Mouse (Mus musculus): ENCODE measurements around the gene Rps18.

DNA sequence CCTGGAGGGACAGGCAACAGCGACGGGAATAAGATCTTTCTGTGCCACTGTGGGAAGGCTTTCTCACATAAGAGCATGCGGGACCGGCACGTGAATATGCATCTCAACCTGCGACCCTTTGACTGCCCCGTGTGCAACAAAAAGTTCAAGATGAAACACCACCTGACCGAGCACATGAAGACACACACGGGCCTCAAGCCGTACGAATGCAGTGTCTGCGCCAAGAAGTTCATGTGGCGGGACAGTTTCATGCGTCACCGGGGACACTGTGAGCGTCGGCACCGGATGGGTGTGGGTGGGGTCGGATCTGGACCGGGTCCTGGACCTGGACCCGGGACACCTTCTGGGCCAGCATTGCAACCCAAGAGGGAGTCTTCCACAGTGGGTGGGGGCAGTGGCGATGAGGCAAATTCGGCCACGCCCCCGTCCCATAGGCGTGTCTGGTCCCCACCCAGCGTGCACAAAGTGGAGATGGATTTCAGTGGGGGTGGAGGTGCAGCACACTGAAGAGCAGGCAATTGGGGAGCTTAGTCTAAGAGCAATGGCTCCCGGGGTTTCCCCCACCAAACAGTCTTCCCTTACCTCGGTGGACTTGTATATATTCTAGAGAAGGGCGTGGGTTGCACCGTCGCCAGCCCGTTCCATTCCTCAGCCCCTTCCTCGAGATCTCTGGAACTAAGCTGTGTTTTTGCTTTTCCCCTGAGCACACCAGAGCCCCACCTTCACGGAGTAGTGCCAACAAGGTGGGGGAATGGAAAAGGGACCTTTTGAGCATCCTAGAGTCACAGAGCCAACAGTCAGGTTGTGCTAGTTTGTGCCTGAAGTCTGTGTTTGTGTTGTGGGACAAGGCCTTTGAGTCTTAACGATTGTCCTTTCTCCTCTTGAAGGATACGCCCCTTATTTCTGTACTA is 37.3 kb downstream of the Rps18 start:
- TF ChIP-seq EP300 (IDR thresholded peaks at IDR 0.05; ENCODE audit: low read depth) (no peak), CTCF (IDR thresholded peaks at IDR 0.05; ENCODE audit: low read depth) (no peak)

All from heart, postnatal 0 days (tissue).